Mouse (Mus musculus) cerebellum, adult 2 months (tissue): ENCODE data around the gene Ptges. TPM values are rescaled to one million over a fixed set of nuclear protein-coding genes. Genes with fewer than 3 reads are reported as not detected.
A peak's percentile ranks its signal among the peaks of the same experiment; 100 is the strongest.

Experiments
- DNase-seq, 2 experiments: peaks; one replicate each; pipeline ENCODE4 v3.0.0; 2021
- H3K27ac ChIP-seq: fragments of 200-500 bp; 2 replicates; pipeline ENCODE4 v1.5.1; 2012; ENCODE audit warnings: low read length, control low read depth, inconsistent platforms; ENCODE audit not compliant: insufficient read depth
- H3K27me3 ChIP-seq: fragments of 200-500 bp; 2 replicates; pipeline ENCODE4 v1.6.1; 2012; ENCODE audit warnings: inconsistent platforms, mild to moderate bottlenecking, low read length, moderate library complexity; ENCODE audit not compliant: control insufficient read depth, insufficient read depth
- H3K4me1 ChIP-seq: fragments of 200-500 bp; 2 replicates; pipeline ENCODE4 v1.6.1; 2011; ENCODE audit warnings: low read length; ENCODE audit not compliant: control insufficient read depth, insufficient read depth
- H3K4me3 ChIP-seq: fragments of 200-500 bp; replicated peaks from 2 replicates; pipeline ENCODE3; 2011; ENCODE audit warnings: mild to moderate bottlenecking, low read depth, low read length, control low read depth; ENCODE audit not compliant: insufficient read depth
- CTCF ChIP-seq: fragments of 200-500 bp; IDR thresholded peaks from 2 replicates; pipeline ENCODE4 v1.5.1; 2011; ENCODE audit warnings: low read depth, mild to moderate bottlenecking, control low read depth, low read length, moderate library complexity, borderline replicate concordance; ENCODE audit not compliant: insufficient read depth
- POLR2A ChIP-seq: fragments of 200-500 bp; IDR thresholded peaks from 2 replicates; pipeline ENCODE4 v1.6.1; 2011; ENCODE audit warnings: low read length, control low read depth, borderline replicate concordance; ENCODE audit not compliant: insufficient read depth
- WGBS: fragments of 180-500 bp; shearing (Covaris S2); methylation state at CpG from one replicate; pipeline ENCODE4 v1.1.7; 2018; 5-methylcytosine and 5-hydroxymethylcytosine counted together
- polyA plus RNA-seq: library from polyadenylated mRNA; depleted of rRNA; stranded (reverse); fragments of >200 nt; gene quantifications from 2 replicates; pipeline ENCODE4 v1.2.3, GENCODE M21; 2012

Ptges gene
- polyA plus RNA-seq, 1 experiment = 3.7 TPM

DNA sequence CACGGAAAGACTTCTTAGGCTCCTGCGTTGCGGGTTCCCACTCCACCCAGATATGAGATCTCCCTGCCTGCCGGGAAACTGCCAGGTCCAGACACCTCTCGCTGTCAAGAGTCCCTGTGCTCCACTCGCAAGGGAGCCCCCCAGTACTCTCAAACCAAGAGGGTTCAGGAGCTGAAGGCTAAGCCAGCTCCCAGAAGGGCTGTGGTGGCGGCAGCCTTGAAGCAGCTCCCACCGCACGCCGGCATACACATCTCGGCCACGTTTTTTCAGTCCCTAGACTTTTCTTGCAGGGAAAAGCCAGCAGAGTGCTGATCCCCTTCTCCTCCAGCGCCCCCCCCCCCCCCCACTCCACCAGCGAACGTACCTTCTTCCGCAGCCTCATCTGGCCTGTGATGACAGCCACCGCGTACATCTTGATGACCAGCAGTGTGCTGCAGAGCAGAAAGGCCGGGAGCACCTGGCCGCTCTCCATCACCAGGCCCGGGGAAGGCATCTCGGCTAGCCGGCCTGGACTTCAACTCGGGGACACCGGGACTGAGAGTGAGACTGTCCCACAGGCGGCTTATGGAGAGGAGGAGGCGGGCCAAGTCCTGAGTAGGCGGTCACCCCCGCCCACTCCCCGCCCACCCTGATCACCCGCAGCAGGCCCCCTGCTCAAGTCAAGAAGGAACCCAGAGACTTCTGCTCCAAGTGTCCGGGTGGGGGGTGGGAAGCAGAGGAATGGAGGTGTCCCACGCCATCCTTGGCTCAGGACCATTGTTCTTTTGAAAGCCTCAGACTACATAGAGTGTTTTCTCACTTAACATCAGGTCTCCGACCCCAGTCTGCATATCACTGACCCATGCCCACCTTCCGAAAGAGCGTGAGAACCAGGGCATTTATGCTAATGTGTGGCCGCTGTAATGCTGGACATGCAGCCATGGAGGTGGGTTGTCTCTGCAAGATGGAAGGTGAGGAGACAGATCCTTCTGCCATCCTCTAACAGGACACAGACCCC, 26.6 kb downstream of the Ptges start:
- TF ChIP-seq POLR2A (no peak), CTCF (no peak)
- H3K27ac ChIP-seq = no peak overlapping the region
- 21% methylated on average over 36 of the region's 37 CpGs for WGBS
- peak in 1 of 2 experiments; percentile 25 for DNase-seq
- no peak overlapping the region for H3K4me3 ChIP-seq
- no peaks in the 10 kb centered on the region; the same call in 1 of the 2 replicates for H3K27me3 ChIP-seq
- H3K4me1 ChIP-seq = peaks cover 3% of the 10 kb centered on the region; the same call in 1 of the 2 replicates

DNA sequence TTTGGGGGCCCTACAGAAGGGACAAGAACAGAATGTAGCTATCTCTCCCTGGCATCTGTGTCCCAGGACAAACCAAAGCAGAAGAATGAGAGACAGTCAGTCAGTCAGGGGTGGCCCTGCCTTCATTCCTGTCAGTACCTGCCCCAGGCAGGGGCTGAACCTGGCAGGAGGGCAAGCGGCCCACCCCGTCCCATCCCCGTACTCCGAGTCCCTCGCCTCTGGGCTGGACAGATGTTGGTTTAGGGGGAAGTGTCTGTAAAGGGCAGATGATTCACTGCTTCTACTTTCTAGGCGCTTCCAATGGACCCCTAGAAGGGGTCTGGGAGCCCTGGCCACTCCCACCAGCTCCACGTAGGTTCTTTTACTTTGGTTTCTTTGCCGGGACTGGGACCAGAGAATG, 27.4 kb downstream of the Ptges start:
- Histone ChIP-seq H3K4me3 (no peak overlapping the region), H3K27me3 (no peaks in the 10 kb centered on the region; the same call in 1 of the 2 replicates), H3K27ac (no peak overlapping the region), H3K4me1 (peaks cover 3% of the 10 kb centered on the region; the same call in 1 of the 2 replicates)
- DNase-seq = no peak
- WGBS = 57% methylated on average over 8 of the region's 8 CpGs
- no peak for TF ChIP-seq CTCF
- no peak for TF ChIP-seq POLR2A

DNA sequence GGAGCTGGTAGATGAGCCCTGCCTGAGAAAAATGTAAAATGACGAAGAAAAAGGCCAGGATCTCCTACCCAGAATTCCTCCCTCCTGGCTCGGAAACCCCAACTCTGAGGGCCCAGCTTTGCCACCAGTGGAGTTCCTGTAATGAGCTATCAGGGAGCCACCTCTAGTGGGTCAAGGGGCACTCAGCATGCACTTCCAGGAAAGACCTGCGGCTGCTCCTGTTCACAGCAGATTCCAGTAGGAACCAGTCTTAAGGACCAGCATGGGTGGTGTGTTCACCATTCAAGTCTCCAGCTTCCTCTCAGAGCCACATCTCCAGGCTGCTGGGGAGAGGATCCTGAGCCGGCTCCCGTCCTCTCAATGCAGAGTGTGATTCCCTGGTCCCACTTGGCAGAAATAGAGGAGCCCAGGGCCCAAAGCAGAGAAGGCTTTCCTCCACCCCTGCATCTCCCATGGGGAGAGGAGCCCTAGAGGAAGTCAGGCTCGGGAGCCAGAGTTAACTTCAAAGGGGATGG, 28.0 kb downstream of the Ptges start:
- no peak for DNase-seq
- no peak overlapping the region for H3K4me3 ChIP-seq
- WGBS = 69% methylated on average over 6 of the region's 6 CpGs

DNA sequence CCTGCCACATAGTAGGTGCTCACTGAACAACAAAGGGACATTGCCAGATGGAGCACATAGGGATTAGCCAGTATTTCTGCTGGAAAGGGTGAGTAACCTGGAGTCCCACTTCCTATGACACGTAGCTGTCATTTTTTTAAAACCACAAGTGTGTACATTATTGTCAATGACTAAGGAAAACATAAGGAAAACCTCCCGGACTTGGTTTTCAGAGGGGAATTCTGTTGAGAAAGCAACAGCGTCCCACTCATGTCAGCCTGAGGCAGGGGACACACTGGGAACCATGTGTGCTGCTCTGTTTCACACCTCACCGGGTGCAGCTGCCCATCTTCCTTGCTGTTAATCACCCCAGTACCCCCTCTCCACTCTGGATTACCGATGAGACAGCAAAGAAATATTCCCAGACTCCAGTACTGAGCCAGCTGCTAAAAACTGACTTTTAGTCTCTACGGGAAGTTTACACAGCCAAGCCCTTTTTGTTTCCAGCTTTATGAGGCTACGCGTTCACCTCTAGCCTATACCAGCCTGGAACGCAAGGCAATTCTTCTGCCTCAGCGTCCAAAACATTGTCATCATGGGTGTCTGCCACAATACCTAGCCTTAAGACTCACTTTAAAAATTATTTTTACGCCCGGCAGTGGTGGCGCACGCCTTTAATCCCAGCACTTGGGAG, 30.1 kb downstream of the Ptges start:
- no peak for DNase-seq
- no peaks in the 10 kb centered on the region for H3K4me1 ChIP-seq
- no peaks in the 10 kb centered on the region; the same call in 1 of the 2 replicates for H3K27me3 ChIP-seq
- H3K4me3 ChIP-seq = no peak overlapping the region
- TF ChIP-seq POLR2A (no peak), CTCF (no peak)
- H3K27ac ChIP-seq = no peak overlapping the region
- WGBS = 82% methylated on average over 14 of the region's 14 CpGs

More for the DNA sequence above, 28.0 kb downstream of the Ptges start:
- H3K4me1 ChIP-seq = peaks cover 3% of the 10 kb centered on the region; the same call in 1 of the 2 replicates
- H3K27ac ChIP-seq = no peak overlapping the region
- no peaks in the 10 kb centered on the region; the same call in 1 of the 2 replicates for H3K27me3 ChIP-seq
- no peak for TF ChIP-seq CTCF
- TF ChIP-seq POLR2A = no peak

DNA sequence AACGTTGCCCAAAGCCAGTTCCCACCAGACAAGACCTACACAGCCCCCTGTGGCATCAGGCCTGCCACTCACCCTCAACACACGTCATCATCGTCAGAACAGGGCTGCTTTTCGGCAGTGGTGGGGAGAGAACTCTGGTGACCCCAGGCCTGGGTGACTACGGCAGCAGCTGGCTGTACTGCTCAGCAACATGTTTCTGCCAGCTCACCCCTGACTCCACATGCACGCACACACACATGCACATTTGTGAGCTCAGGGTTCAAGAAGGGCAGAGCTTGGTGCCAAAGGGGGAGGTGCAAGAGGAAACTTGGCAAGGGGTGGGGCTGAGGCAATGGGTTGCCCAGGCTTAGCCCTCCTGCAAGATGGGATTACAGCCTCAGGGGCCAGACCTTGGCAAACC, 32.4 kb downstream of the Ptges start:
- TF ChIP-seq CTCF (no peak), POLR2A (no peak)
- DNase-seq = no peak
- Histone ChIP-seq H3K27ac (no peak overlapping the region), H3K27me3 (no peaks in the 10 kb centered on the region), H3K4me3 (no peak overlapping the region), H3K4me1 (no peaks in the 10 kb centered on the region)
- 32% methylated on average over 6 of the region's 6 CpGs for WGBS

DNA sequence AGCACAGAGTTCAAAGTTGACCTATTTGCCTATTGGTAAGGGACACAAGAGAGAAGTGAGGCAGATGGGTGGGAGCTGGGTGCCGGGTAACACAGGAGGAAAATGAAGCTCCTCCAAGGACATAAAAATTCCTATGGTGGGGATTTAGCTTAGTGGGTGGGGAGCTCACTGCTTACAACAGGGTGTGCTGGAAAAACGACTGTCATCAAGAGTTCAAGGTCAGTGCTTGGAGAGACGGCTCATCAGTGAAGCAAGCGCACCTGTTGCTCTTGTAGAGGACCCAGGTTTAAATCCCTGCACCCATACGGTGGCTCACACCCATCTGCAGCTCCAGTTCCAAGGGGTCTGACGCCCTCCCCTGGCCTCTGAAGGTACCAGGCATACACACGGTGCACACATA, 35.7 kb downstream of the Ptges start:
- Histone ChIP-seq H3K4me1 (no peaks in the 10 kb centered on the region), H3K4me3 (no peak overlapping the region), H3K27me3 (no peaks in the 10 kb centered on the region), H3K27ac (no peak overlapping the region)
- no peak for DNase-seq
- WGBS = 88% methylated on average over 7 of the region's 7 CpGs
- TF ChIP-seq CTCF = no peak
- TF ChIP-seq POLR2A = no peak

DNA sequence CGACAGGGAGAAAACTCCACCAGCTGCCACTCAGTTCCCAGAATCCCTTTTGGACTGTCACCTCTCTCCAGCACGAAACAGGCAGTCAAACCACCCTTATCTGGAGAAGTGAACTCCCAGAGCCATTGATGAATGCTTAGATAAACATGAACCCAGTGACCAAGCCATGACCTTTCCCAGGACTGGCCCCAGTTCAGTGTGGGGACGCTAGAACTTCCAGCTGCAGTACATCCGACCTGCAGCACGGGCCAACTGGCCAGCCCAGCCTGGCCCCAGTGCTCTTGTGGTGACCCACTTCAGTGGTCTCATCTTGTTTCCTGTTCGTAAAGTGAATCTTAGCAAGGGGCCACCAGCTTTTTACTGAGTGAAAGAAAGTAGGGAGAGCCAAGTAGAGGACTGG, 36.3 kb downstream of the Ptges start:
- no peak overlapping the region for H3K27ac ChIP-seq
- no peak overlapping the region for H3K4me3 ChIP-seq
- no peak for DNase-seq
- H3K27me3 ChIP-seq = no peaks in the 10 kb centered on the region
- no peaks in the 10 kb centered on the region for H3K4me1 ChIP-seq
- 51% methylated on average over 6 of the region's 6 CpGs for WGBS
- TF ChIP-seq POLR2A (no peak), CTCF (no peak)

DNA sequence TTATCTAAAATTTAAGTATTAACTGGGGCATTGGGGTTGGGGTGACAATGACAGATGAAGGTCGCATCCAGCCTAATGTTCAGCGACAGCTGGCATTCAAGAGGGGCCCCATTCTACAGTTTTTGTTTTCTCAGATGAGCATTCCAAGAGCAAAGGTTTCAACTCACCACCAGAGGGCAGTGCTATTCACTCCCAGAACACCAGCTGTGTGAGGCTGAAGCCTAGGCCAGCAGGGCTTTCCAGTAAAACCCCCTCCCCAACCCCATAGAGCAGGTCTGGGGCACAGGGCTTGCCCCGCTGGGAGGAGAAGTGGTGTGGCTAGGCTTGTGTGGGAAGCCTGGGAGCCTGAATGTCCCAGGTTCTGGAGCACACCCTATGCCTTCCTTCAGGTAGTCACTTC, 38.7 kb downstream of the Ptges start:
- WGBS = 23% methylated on average over 3 of the region's 3 CpGs
- peak; percentile 41 to 45 for DNase-seq
- peaks cover 4% of the 10 kb centered on the region for H3K4me1 ChIP-seq
- H3K4me3 ChIP-seq = no peak overlapping the region
- H3K27me3 ChIP-seq = no peaks in the 10 kb centered on the region
- H3K27ac ChIP-seq = no peak overlapping the region
- TF ChIP-seq POLR2A (no peak), CTCF (peak; percentile 71)
